Mouse (Mus musculus): ENCODE results near the gene Zfp292. TPM values are rescaled to one million over a fixed set of nuclear protein-coding genes. Genes with fewer than 3 reads are reported as not detected.
A peak's percentile ranks its signal among the peaks of the same experiment; 100 is the strongest.

Gene Zfp292
- polyA plus RNA-seq, 1 experiment from 2014 or later: 12.4 TPM

- WGBS: 88% methylated on average over 4 of the region's 4 CpGs
- Histone ChIP-seq H3K4me1 (ENCODE audit: control insufficient read depth, insufficient read depth, low read length) (peaks cover 15% of the 10 kb centered on the region), H3K36me3 (ENCODE audit: control insufficient read depth, insufficient read depth) (peaks cover 6% of the 10 kb centered on the region), H3K9me3 (replicated peaks; ENCODE audit: control insufficient read depth, low read length) (no peaks in the 10 kb centered on the region), H3K27ac (ENCODE audit: low read length) (no peak overlapping the region), H3K27me3 (ENCODE audit: control insufficient read depth, insufficient read depth, low read length) (no peaks in the 10 kb centered on the region), H3K9ac (ENCODE audit: low read length) (no peak overlapping the region), H3K4me3 (ENCODE audit: low read length) (no peak overlapping the region), H3K4me2 (ENCODE audit: low read depth, low read length) (no peak overlapping the region)
- ATAC-seq (replicated peaks; ENCODE audit: extremely low read depth, insufficient read depth, low FRiP score): peak; percentile 49; the same call in 1 of the 2 replicates
These were observed 9.8 kb downstream of the Zfp292 start for GRCm38 (mm10) chr4:34872896-34873495.

- Histone ChIP-seq H3K27me3 (ENCODE audit: control insufficient read depth, insufficient read depth, low read length) (no peaks in the 10 kb centered on the region), H3K4me1 (ENCODE audit: control insufficient read depth, insufficient read depth, low read length) (peaks cover 15% of the 10 kb centered on the region), H3K36me3 (ENCODE audit: control insufficient read depth, insufficient read depth) (no peaks in the 10 kb centered on the region), H3K4me2 (ENCODE audit: low read depth, low read length) (no peak overlapping the region), H3K9me3 (replicated peaks; ENCODE audit: control insufficient read depth, low read length) (no peaks in the 10 kb centered on the region), H3K4me3 (ENCODE audit: low read length) (no peak overlapping the region), H3K27ac (ENCODE audit: low read length) (no peak overlapping the region), H3K9ac (ENCODE audit: low read length) (no peak overlapping the region)
- 83% methylated on average over 3 of the region's 3 CpGs for WGBS
- ATAC-seq (replicated peaks; ENCODE audit: extremely low read depth, insufficient read depth, low FRiP score): no peak
These were observed 12.9 kb downstream of the Zfp292 start for GRCm38 (mm10) chr4:34869813-34870212.

DNA sequence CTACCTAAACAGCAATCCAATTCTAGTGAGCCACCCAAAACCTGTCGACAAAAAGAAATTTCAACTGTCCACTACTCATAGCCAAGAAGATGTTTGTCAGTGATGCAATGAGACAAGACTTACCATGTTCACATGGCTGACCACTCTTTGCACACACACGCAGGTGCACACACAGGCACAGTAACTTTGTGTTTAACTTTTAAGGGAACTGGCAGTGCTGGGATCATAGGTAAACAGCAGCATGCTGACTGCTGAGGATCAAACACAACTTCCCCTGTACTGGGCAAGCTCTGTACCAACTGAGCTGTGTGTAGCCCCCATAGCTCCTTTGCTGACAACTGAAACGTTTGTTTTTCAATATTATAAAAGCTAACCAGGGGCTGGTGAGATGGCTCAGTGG lies 21.3 kb downstream of the Zfp292 start:
- Histone ChIP-seq H3K36me3 (ENCODE audit: control insufficient read depth, insufficient read depth) (no peaks in the 10 kb centered on the region), H3K4me3 (ENCODE audit: low read length) (no peak overlapping the region), H3K27ac (ENCODE audit: low read length) (no peak overlapping the region), H3K9ac (ENCODE audit: low read length) (no peak overlapping the region), H3K4me2 (ENCODE audit: low read depth, low read length) (no peak overlapping the region), H3K9me3 (replicated peaks; ENCODE audit: control insufficient read depth, low read length) (no peaks in the 10 kb centered on the region), H3K4me1 (ENCODE audit: control insufficient read depth, insufficient read depth, low read length) (peaks cover 15% of the 10 kb centered on the region), H3K27me3 (ENCODE audit: control insufficient read depth, insufficient read depth, low read length) (no peaks in the 10 kb centered on the region)
- 87% methylated on average over 3 of the region's 3 CpGs for WGBS
- no peak for ATAC-seq (replicated peaks; ENCODE audit: extremely low read depth, insufficient read depth, low FRiP score)

DNA sequence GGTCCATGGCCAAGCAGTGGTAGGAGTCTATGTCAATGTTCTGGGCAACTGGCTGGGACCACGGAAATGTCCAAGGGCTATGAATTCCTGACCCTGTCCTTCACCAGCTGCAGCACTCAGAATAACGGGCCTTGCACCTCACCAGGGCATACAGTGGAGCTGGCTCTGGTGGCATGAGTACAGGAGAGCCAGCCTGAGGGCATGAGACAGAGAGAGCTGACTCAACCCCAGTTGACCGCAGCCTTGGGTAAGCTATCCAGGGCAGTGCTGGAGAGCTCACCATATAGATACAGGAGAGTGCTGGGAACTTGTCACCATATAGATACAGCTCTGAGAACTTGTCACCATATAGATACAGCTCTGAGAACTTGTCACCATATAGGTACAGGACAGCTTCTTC lies 23.3 kb downstream of the Zfp292 start:
- no peaks in the 10 kb centered on the region for H3K27me3 ChIP-seq (ENCODE audit: control insufficient read depth, insufficient read depth, low read length)
- no peak overlapping the region for H3K27ac ChIP-seq (ENCODE audit: low read length)
- H3K4me1 ChIP-seq (ENCODE audit: control insufficient read depth, insufficient read depth, low read length): peaks cover 15% of the 10 kb centered on the region
- peak; percentile 41; the same call in 1 of the 2 replicates for ATAC-seq (replicated peaks; ENCODE audit: extremely low read depth, insufficient read depth, low FRiP score)
- H3K36me3 ChIP-seq (ENCODE audit: control insufficient read depth, insufficient read depth): no peaks in the 10 kb centered on the region
- H3K4me2 ChIP-seq (ENCODE audit: low read depth, low read length): no peak overlapping the region
- no peak overlapping the region for H3K9ac ChIP-seq (ENCODE audit: low read length)
- no peak overlapping the region for H3K4me3 ChIP-seq (ENCODE audit: low read length)
- no peaks in the 10 kb centered on the region for H3K9me3 ChIP-seq (replicated peaks; ENCODE audit: control insufficient read depth, low read length)
- WGBS: 77% methylated on average over 3 of the region's 3 CpGs

DNA sequence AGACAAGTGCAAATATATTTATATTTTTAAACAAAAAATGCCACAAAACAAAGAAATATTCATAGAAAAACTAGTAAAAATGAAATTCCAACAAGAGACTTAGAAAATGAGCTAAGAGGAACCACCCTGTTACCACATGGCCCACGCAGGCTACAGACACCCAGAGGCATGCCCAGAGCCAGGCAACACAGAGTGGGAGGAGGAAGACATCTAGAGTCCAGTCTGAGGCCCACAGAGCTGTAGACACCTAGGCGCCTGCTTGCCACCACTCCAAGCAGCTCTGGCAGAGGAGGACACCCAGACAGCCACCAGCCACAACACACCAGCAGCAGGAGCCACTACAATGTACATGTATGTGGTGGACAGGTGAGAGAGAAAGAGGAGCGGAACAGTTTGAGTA lies 23.9 kb downstream of the Zfp292 start:
- peaks cover 15% of the 10 kb centered on the region for H3K4me1 ChIP-seq (ENCODE audit: control insufficient read depth, insufficient read depth, low read length)
- ATAC-seq (replicated peaks; ENCODE audit: extremely low read depth, insufficient read depth, low FRiP score): peak; percentile 10; the same call in 1 of the 2 replicates
- 76% methylated on average over 3 of the region's 3 CpGs for WGBS
- peaks cover 3% of the 10 kb centered on the region for H3K36me3 ChIP-seq (ENCODE audit: control insufficient read depth, insufficient read depth)
- H3K9ac ChIP-seq (ENCODE audit: low read length): no peak overlapping the region
- no peaks in the 10 kb centered on the region for H3K27me3 ChIP-seq (ENCODE audit: control insufficient read depth, insufficient read depth, low read length)
- H3K4me3 ChIP-seq (ENCODE audit: low read length): no peak overlapping the region
- no peaks in the 10 kb centered on the region for H3K9me3 ChIP-seq (replicated peaks; ENCODE audit: control insufficient read depth, low read length)
- no peak overlapping the region for H3K27ac ChIP-seq (ENCODE audit: low read length)
- no peak overlapping the region for H3K4me2 ChIP-seq (ENCODE audit: low read depth, low read length)

DNA sequence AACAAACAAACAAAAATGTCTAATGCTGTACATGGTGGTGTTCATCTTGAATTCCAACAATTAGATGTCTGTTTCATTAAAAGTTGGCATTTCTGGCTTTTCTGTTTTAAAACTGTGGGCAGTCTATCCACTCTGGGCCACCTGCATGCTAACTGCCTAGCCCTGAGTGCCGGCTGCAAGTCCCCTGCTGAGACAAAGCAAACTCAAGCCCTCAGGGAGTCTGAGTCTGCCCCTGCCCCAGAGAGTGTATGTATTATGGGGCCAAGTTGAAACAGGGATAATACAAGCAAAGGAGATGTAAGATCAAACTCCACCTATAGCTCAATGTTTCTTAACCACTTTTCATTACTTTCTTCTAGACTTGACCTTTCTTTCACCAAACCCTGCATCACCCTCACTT lies 26.8 kb downstream of the Zfp292 start:
- Histone ChIP-seq H3K9me3 (replicated peaks; ENCODE audit: control insufficient read depth, low read length) (no peaks in the 10 kb centered on the region), H3K27me3 (ENCODE audit: control insufficient read depth, insufficient read depth, low read length) (no peaks in the 10 kb centered on the region), H3K9ac (ENCODE audit: low read length) (no peak overlapping the region), H3K4me1 (ENCODE audit: control insufficient read depth, insufficient read depth, low read length) (peaks cover 15% of the 10 kb centered on the region), H3K4me3 (ENCODE audit: low read length) (no peak overlapping the region), H3K4me2 (ENCODE audit: low read depth, low read length) (no peak overlapping the region), H3K36me3 (ENCODE audit: control insufficient read depth, insufficient read depth) (peaks cover 13% of the 10 kb centered on the region), H3K27ac (ENCODE audit: low read length) (no peak overlapping the region)
- 39% methylated on average over 1 of the region's 1 CpGs for WGBS
- ATAC-seq (replicated peaks; ENCODE audit: extremely low read depth, insufficient read depth, low FRiP score): no peak

DNA sequence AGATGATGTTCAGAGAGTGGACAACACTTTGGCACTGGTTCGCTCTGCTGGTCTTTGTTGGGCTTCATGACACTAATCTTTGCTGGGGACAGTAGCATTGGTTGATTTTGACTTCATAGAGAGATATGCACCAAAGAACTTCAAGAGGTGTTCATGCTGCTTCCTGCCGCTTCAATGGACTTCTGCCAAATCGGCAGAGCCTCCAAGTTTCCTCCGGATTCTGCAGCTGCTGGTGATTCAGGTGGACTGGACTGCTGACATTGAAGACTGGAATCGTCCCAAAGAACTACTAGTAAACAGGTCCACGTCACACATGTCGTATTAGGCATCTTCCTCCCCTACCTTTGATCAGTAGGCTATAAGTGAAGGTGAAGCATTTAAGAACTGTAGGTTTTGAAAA lies 30.7 kb downstream of the Zfp292 start:
- no peak overlapping the region for H3K27ac ChIP-seq (ENCODE audit: low read length)
- H3K4me1 ChIP-seq (ENCODE audit: control insufficient read depth, insufficient read depth, low read length): no peaks in the 10 kb centered on the region
- H3K9ac ChIP-seq (ENCODE audit: low read length): no peak overlapping the region
- 81% methylated on average over 7 of the region's 7 CpGs for WGBS
- H3K36me3 ChIP-seq (ENCODE audit: control insufficient read depth, insufficient read depth): peaks cover 13% of the 10 kb centered on the region
- no peak overlapping the region for H3K4me3 ChIP-seq (ENCODE audit: low read length)
- no peak overlapping the region for H3K4me2 ChIP-seq (ENCODE audit: low read depth, low read length)
- H3K27me3 ChIP-seq (ENCODE audit: control insufficient read depth, insufficient read depth, low read length): no peaks in the 10 kb centered on the region
- ATAC-seq (replicated peaks; ENCODE audit: extremely low read depth, insufficient read depth, low FRiP score): no peak
- H3K9me3 ChIP-seq (replicated peaks; ENCODE audit: control insufficient read depth, low read length): 0 out of 2 replicates have a peak, but pooled peaks cover 2% of the 10 kb centered on the region

DNA sequence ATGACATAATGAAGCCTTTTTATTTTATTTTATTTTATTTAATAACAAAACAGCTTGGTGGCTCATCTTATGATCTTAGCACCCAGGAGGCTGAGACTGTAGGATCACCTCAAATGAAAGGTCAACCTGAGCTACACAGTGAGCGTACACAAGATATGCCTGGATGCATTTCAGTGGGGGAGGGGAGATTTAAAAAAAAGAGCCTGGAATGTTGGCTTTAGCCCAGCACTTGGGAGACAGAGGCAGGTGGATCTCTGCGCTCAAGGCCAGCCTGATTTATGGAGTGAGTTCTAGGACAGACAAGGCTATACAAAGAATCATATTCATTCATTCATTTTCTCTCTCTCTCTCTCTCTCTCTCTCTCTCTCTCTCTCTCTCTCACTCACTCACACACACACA lies 32.6 kb downstream of the Zfp292 start:
- H3K9me3 ChIP-seq (replicated peaks; ENCODE audit: control insufficient read depth, low read length): 0 out of 2 replicates have a peak, but pooled peaks cover 2% of the 10 kb centered on the region
- H3K27ac ChIP-seq (ENCODE audit: low read length): no peak overlapping the region
- no peak for ATAC-seq (replicated peaks; ENCODE audit: extremely low read depth, insufficient read depth, low FRiP score)
- peaks cover 13% of the 10 kb centered on the region for H3K36me3 ChIP-seq (ENCODE audit: control insufficient read depth, insufficient read depth)
- no peak overlapping the region for H3K4me2 ChIP-seq (ENCODE audit: low read depth, low read length)
- H3K4me1 ChIP-seq (ENCODE audit: control insufficient read depth, insufficient read depth, low read length): no peaks in the 10 kb centered on the region
- no peak overlapping the region for H3K9ac ChIP-seq (ENCODE audit: low read length)
- WGBS: 96% methylated on average over 2 of the region's 2 CpGs
- H3K4me3 ChIP-seq (ENCODE audit: low read length): no peak overlapping the region
- no peaks in the 10 kb centered on the region for H3K27me3 ChIP-seq (ENCODE audit: control insufficient read depth, insufficient read depth, low read length)

DNA sequence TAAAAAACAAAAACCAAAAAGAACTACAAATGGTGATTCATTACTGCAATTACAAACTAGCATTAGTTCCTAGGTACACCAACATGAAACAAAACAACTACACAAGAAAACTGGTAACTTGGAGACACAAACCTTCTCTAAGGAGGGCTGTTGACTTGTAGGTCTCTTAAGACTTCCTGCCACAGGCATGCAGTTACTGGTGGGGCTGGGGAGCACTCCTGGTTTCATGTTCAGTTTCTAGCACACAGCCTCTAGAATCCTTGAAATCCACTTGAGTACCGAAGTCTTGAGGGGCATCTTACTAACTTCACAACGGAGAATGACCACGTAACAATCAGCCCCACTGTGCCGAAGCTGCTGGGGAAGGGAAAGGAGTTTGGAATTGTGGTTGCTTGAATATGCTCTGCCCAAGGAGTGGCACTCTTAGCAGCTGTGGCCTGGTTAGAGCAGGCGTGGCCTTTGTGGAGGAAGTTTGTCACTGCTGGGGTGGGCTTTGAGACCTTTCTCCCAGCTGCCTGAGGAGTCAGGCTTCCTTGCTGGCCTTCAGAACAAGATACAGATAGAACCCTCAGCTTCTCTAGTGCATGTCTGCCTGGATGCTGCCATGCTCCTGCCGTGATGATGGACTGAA lies 35.0 kb downstream of the Zfp292 start:
- Histone ChIP-seq H3K27me3 (ENCODE audit: control insufficient read depth, insufficient read depth, low read length) (no peaks in the 10 kb centered on the region), H3K9ac (ENCODE audit: low read length) (no peak overlapping the region), H3K9me3 (replicated peaks; ENCODE audit: control insufficient read depth, low read length) (0 out of 2 replicates have a peak, but pooled peaks cover 2% of the 10 kb centered on the region), H3K4me3 (ENCODE audit: low read length) (no peak overlapping the region), H3K36me3 (ENCODE audit: control insufficient read depth, insufficient read depth) (peaks cover 5% of the 10 kb centered on the region; the same call in 1 of the 2 replicates), H3K4me2 (ENCODE audit: low read depth, low read length) (no peak overlapping the region), H3K27ac (ENCODE audit: low read length) (no peak overlapping the region), H3K4me1 (ENCODE audit: control insufficient read depth, insufficient read depth, low read length) (peaks cover 6% of the 10 kb centered on the region)
- 88% methylated on average over 6 of the region's 6 CpGs for WGBS
- ATAC-seq (replicated peaks; ENCODE audit: extremely low read depth, insufficient read depth, low FRiP score): no peak

Data from heart, embryonic 16.5 days (tissue).